Mouse (Mus musculus): Measurements from ENCODE around the gene Trio.

The Trio gene

GRCm38 (mm10) chr15:28025447-28026166, at the start of gene Trio:
TSS of gene Trio (minus strand) at chr15:28025848.
- DNase-seq, result peak; percentile 99

- no peak for DNase-seq
These were observed 48.8 kb upstream of the Trio start for GRCm38 (mm10) chr15:28074416-28074970.

GRCm38 (mm10) chr15:28071601-28072000, 46.0 kb upstream of the Trio start:
- no peak for DNase-seq

GRCm38 (mm10) chr15:28070771-28071419, 45.2 kb upstream of the Trio start:
- no peak for DNase-seq

- DNase-seq, result no peak
These were observed 44.6 kb upstream of the Trio start for GRCm38 (mm10) chr15:28070221-28070620.

GRCm38 (mm10) chr15:28067373-28067772, 41.7 kb upstream of the Trio start:
- DNase-seq, result peak; percentile 14

GRCm38 (mm10) chr15:28066468-28066867, 40.8 kb upstream of the Trio start:
- no peak for DNase-seq

GRCm38 (mm10) chr15:28065572-28065971, 39.9 kb upstream of the Trio start:
- DNase-seq, result no peak

GRCm38 (mm10) chr15:28064733-28065088, 39.1 kb upstream of the Trio start:
- no peak for DNase-seq

GRCm38 (mm10) chr15:28064081-28064732, 38.6 kb upstream of the Trio start:
- no peak for DNase-seq

GRCm38 (mm10) chr15:28063466-28063865, 37.8 kb upstream of the Trio start:
- DNase-seq, result no peak

- DNase-seq, result no peak
These were observed 36.4 kb upstream of the Trio start for GRCm38 (mm10) chr15:28062016-28062415.

GRCm38 (mm10) chr15:28060977-28061376, 35.3 kb upstream of the Trio start:
- no peak for DNase-seq

GRCm38 (mm10) chr15:28060423-28060822, 34.8 kb upstream of the Trio start:
- DNase-seq, result no peak

GRCm38 (mm10) chr15:28057545-28057944, 31.9 kb upstream of the Trio start:
- DNase-seq, result no peak

- no peak for DNase-seq
These were observed 29.1 kb upstream of the Trio start for GRCm38 (mm10) chr15:28054731-28055130.

- DNase-seq, result no peak
These were observed 28.5 kb upstream of the Trio start for GRCm38 (mm10) chr15:28054111-28054510.

GRCm38 (mm10) chr15:28053226-28053625, 27.6 kb upstream of the Trio start:
- DNase-seq, result no peak

GRCm38 (mm10) chr15:28051811-28052210, 26.2 kb upstream of the Trio start:
- no peak for DNase-seq

GRCm38 (mm10) chr15:28051104-28051625, 25.5 kb upstream of the Trio start:
- DNase-seq, result no peak

- DNase-seq, result no peak
These were observed 22.1 kb upstream of the Trio start for GRCm38 (mm10) chr15:28047711-28048110.

- DNase-seq, result no peak
These were observed 15.7 kb upstream of the Trio start for GRCm38 (mm10) chr15:28041158-28041865.

GRCm38 (mm10) chr15:28037651-28038050, 12.0 kb upstream of the Trio start:
- no peak for DNase-seq
